In genomic region chr7:118300678-118301342, GRCm38 (mm10) we compare ENCODE assay signal across 9 mouse cellular contexts. TPM values are rescaled to one million over a fixed set of nuclear protein-coding genes. Genes with fewer than 3 reads are reported as not detected.
DNase-seq lines count a peak whose midpoint lies in the region; ATAC-seq and TF ChIP-seq lines count a peak whose summit lies in the region.
"Had no signal": no experiment of that assay in that cellular context is flagged by ENCODE, and none has a peak within 500 bp of the region (broad histone marks: within the 10 kb centered on the region; RNA-seq: fewer than 3 reads in every experiment).

No protein-coding gene starts in this region.

- H3K27me3 ChIP-seq in kidney, embryonic 16.5 days (ENCODE audit: insufficient read depth, low read length), result no peaks in the 10 kb centered on the region
- H3K27me3 ChIP-seq in MEL (ENCODE audit: control insufficient read depth in 1 of 2, insufficient read depth in 2 of 2, low read length in 2 of 2), result no peaks in the 10 kb centered on the region
- H3K27me3 ChIP-seq in embryonic facial prominence, embryonic 13.5 days, result no peaks in the 10 kb centered on the region
- H3K27me3 ChIP-seq in midbrain, postnatal 0 days (ENCODE audit: insufficient read depth, low read length), result no peaks in the 10 kb centered on the region

- TF ChIP-seq CTCF in MEL (IDR thresholded peaks at IDR 0.05 in 2 of 3, conservative IDR thresholded peaks at IDR 0.05 in 1 of 3; ENCODE audit: control insufficient read depth in 1 of 3, insufficient read depth in 1 of 3, low read depth in 2 of 3, low read length in 3 of 3, poor library complexity in 1 of 3, severe bottlenecking in 1 of 3), result peak in 2 of 3 experiments; percentile 7 to 13; a peak in 2 of 6 replicates
- TF ChIP-seq CTCF in midbrain, postnatal 0 days (IDR thresholded peaks at IDR 0.05), result no peak

- TF ChIP-seq POLR2A in MEL (IDR thresholded peaks at IDR 0.05; ENCODE audit: control insufficient read depth in 1 of 2, insufficient read depth in 1 of 2, low read depth in 1 of 2, low read length in 2 of 2, poor library complexity in 1 of 2), result no peak

- H3K27ac ChIP-seq in kidney, embryonic 16.5 days (ENCODE audit: low read length), result no peak overlapping the region
- H3K27ac ChIP-seq in MEL (ENCODE audit: control insufficient read depth, low read depth, low read length), result no peak overlapping the region
- H3K27ac ChIP-seq in embryonic facial prominence, embryonic 13.5 days, result no peak overlapping the region
- no peak overlapping the region for H3K27ac ChIP-seq in midbrain, postnatal 0 days (ENCODE audit: low read depth, low read length)

- TF ChIP-seq RAD21 in MEL (IDR thresholded peaks at IDR 0.05; ENCODE audit: low read depth, low read length), result peak; percentile 21

- WGBS in kidney, embryonic 16.5 days, result 74% methylated on average over 7 of the region's 7 CpGs
- WGBS in embryonic facial prominence, embryonic 13.5 days, result 32% methylated on average over 7 of the region's 7 CpGs
- 64% methylated on average over 7 of the region's 7 CpGs for WGBS in midbrain, postnatal 0 days

- H3K79me2 ChIP-seq in MEL (ENCODE audit: control insufficient read depth, insufficient read depth, low read length, poor library complexity), result no peaks in the 10 kb centered on the region

- no peak for DNase-seq in kidney, adult 8-10 months
- DNase-seq in MEL (ENCODE audit: low read depth, low spot score), result no peak
- DNase-seq in hindlimb bud, embryonic 11.5 days (ENCODE audit: extremely low spot score, low read depth, low spot score), result peak; percentile 31
- peak; percentile 75 for DNase-seq in midbrain, postnatal 0 days (ENCODE audit: low spot score)
- no peak for DNase-seq in cerebellum, adult 9-11 months
- no peak for DNase-seq in urinary bladder, adult 2 months (ENCODE audit: low spot score)

- H3K4me1 ChIP-seq in kidney, embryonic 16.5 days (ENCODE audit: insufficient read depth, low read length), result 0 out of 2 replicates have a peak, but pooled peaks cover 4% of the 10 kb centered on the region
- peaks cover 0 to 6% of the 10 kb centered on the region in 2 experiments; a peak in 1 of 4 replicates for H3K4me1 ChIP-seq in MEL (ENCODE audit: control insufficient read depth in 1 of 2, insufficient read depth in 2 of 2, low read length in 2 of 2)
- H3K4me1 ChIP-seq in embryonic facial prominence, embryonic 13.5 days, result peaks cover 16% of the 10 kb centered on the region
- H3K4me1 ChIP-seq in midbrain, postnatal 0 days (ENCODE audit: insufficient read depth, low read length), result no peaks in the 10 kb centered on the region

- H3K36me3 ChIP-seq in kidney, embryonic 16.5 days (ENCODE audit: insufficient read depth, low read length), result no peaks in the 10 kb centered on the region
- peaks cover 0 to 2% of the 10 kb centered on the region in 2 experiments; a peak in 1 of 4 replicates for H3K36me3 ChIP-seq in MEL (ENCODE audit: control insufficient read depth in 1 of 2, insufficient read depth in 2 of 2, low read length in 2 of 2)
- H3K36me3 ChIP-seq in embryonic facial prominence, embryonic 13.5 days, result no peaks in the 10 kb centered on the region
- no peaks in the 10 kb centered on the region for H3K36me3 ChIP-seq in midbrain, postnatal 0 days (ENCODE audit: insufficient read depth, low read length)

- H3K4me3 ChIP-seq in kidney, embryonic 16.5 days (ENCODE audit: low read length), result no peak overlapping the region
- no peak overlapping the region for H3K4me3 ChIP-seq in MEL (ENCODE audit: control insufficient read depth in 1 of 2, insufficient read depth in 1 of 2, low read depth in 2 of 2, low read length in 2 of 2)
- no peak overlapping the region for H3K4me3 ChIP-seq in embryonic facial prominence, embryonic 13.5 days
- no peak overlapping the region for H3K4me3 ChIP-seq in midbrain, postnatal 0 days (ENCODE audit: low read depth, low read length)
- H3K4me3 ChIP-seq: myocyte had no signal

- TF ChIP-seq EP300 in MEL (IDR thresholded peaks at IDR 0.05; ENCODE audit: low read depth in 1 of 2, low read length in 2 of 2), result no peak

- H3K9ac ChIP-seq in kidney, embryonic 16.5 days (replicated peaks; ENCODE audit: low read length), result no peak overlapping the region
- H3K9ac ChIP-seq in MEL (ENCODE audit: control insufficient read depth, low read depth, low read length, poor library complexity, severe bottlenecking), result no peak overlapping the region
- H3K9ac ChIP-seq in embryonic facial prominence, embryonic 13.5 days, result no peak overlapping the region
- H3K9ac ChIP-seq in midbrain, postnatal 0 days (replicated peaks; ENCODE audit: low read length, poor library complexity, severe bottlenecking), result no peak overlapping the region

- no peaks in the 10 kb centered on the region for H3K9me3 ChIP-seq in kidney, embryonic 16.5 days (ENCODE audit: low read length)
- no peaks in the 10 kb centered on the region for H3K9me3 ChIP-seq in MEL (replicated peaks; ENCODE audit: insufficient read depth, low read length)
- no peaks in the 10 kb centered on the region for H3K9me3 ChIP-seq in embryonic facial prominence, embryonic 13.5 days
- no peaks in the 10 kb centered on the region for H3K9me3 ChIP-seq in midbrain, postnatal 0 days (ENCODE audit: low read length)

- no peak overlapping the region for H3K4me2 ChIP-seq in kidney, embryonic 16.5 days (replicated peaks; ENCODE audit: low read depth, low read length)
- H3K4me2 ChIP-seq in embryonic facial prominence, embryonic 13.5 days, result no peak overlapping the region
- H3K4me2 ChIP-seq in midbrain, postnatal 0 days (ENCODE audit: low read depth, low read length, poor library complexity, severe bottlenecking), result no peak overlapping the region

- 0 out of 2 replicates have a peak, but pooled peaks have one; percentile 36 for ATAC-seq in kidney, embryonic 16.5 days (ENCODE audit: low FRiP score, low TSS enrichment)
- peak; percentile 70; the same call in 1 of the 2 replicates for ATAC-seq in embryonic facial prominence, embryonic 13.5 days (ENCODE audit: insufficient number of reproducible peaks, insufficient read depth, low FRiP score, low TSS enrichment, low read depth)
- ATAC-seq in midbrain, postnatal 0 days (ENCODE audit: low FRiP score), result no peak

TF ChIP-seq in MEL, 35 proteins besides CTCF, POLR2A, EP300 and RAD21:
- TF ChIP-seq POLR2AphosphoS5 (IDR thresholded peaks at IDR 0.05; ENCODE audit: borderline replicate concordance, low read depth, low read length) (no peak), USF2 (IDR thresholded peaks at IDR 0.05; ENCODE audit: borderline replicate concordance in 1 of 2, insufficient read depth in 1 of 2, low read depth in 1 of 2, low read length in 2 of 2) (no peak), POLR2AphosphoS2 (IDR thresholded peaks at IDR 0.05; ENCODE audit: low read length) (no peak), SIN3A (IDR thresholded peaks at IDR 0.05; ENCODE audit: low read length) (no peak), JUND (IDR thresholded peaks at IDR 0.05; ENCODE audit: low read depth, low read length) (no peak), MAZ (IDR thresholded peaks at IDR 0.05; ENCODE audit: low read depth, low read length) (no peak), MAFK (IDR thresholded peaks at IDR 0.05; ENCODE audit: borderline replicate concordance, low read depth, low read length) (no peak), TBP (IDR thresholded peaks at IDR 0.05; ENCODE audit: low read depth, low read length) (no peak), MYC (IDR thresholded peaks at IDR 0.05; ENCODE audit: low read depth, low read length) (no peak), MAX (IDR thresholded peaks at IDR 0.05; ENCODE audit: low read length) (no peak), GABPA (IDR thresholded peaks at IDR 0.05; ENCODE audit: low read depth, low read length) (no peak), MEF2A (IDR thresholded peaks at IDR 0.05; ENCODE audit: extremely low read depth, insufficient replicate concordance, low read depth, low read length, poor library complexity, severe bottlenecking) (no peak), USF1 (IDR thresholded peaks at IDR 0.05; ENCODE audit: low read depth, low read length) (no peak), ETS1 (IDR thresholded peaks at IDR 0.05; ENCODE audit: low read depth, low read length) (no peak), MXI1 (IDR thresholded peaks at IDR 0.05; ENCODE audit: low read depth, low read length) (no peak), E2F4 (IDR thresholded peaks at IDR 0.05; ENCODE audit: borderline replicate concordance, low read depth, low read length) (no peak), KAT2A (conservative IDR thresholded peaks at IDR 0.05; ENCODE audit: low read depth, low read length) (no peak), GATA1 (IDR thresholded peaks at IDR 0.05; ENCODE audit: low read depth, low read length) (no peak), TAL1 (IDR thresholded peaks at IDR 0.05; ENCODE audit: low read length) (no peak), NELFE (IDR thresholded peaks at IDR 0.05; ENCODE audit: low read depth, low read length) (no peak)

RNA-seq across cellular contexts. Expression of gene Smg1, which starts 57.3 kb away (rescaled TPM):
- 11.7 and 15.2 TPM in 2 replicates for polyA plus RNA-seq in kidney, embryonic 16.5 days (2015; fragmentation: Nextera tagmentation; extraction: Ambion mirVana)
- 24.2 and 26.6 TPM in 2 replicates for total RNA-seq in MEL (2012; rRNA removed)
- 10 to 100 TPM; 32.6 to 49.6 TPM for polyA plus RNA-seq in MEL (2012; ENCODE audit: insufficient read depth in 1 of 2, insufficient read length in 2 of 2, low read depth in 1 of 2, low replicate concordance in 2 of 2, missing spikeins in 1 of 2)
- polyA plus RNA-seq in embryonic facial prominence, embryonic 13.5 days (2015; fragmentation: Nextera tagmentation; extraction: Ambion mirVana), result 23.6 and 25.1 TPM in 2 replicates
- 44.1 and 62.9 TPM in 2 replicates for total RNA-seq in midbrain, postnatal 0 days (2014; rRNA removed)
- 11.4 and 16.0 TPM in 2 replicates for polyA plus RNA-seq in midbrain, postnatal 0 days (2015; fragmentation: Nextera tagmentation; extraction: Ambion mirVana)
- 41.9 and 46.2 TPM in 2 replicates for polyA plus RNA-seq in urinary bladder, adult 2 months (2012; rRNA removed)

Comparison
In these comparisons a context has a peak if more than half of its experiments do, and no peak if none do; other contexts are left out.
1. DNase-seq: peak in hindlimb bud, embryonic 11.5 days (single experiment) and midbrain, postnatal 0 days (single experiment); none in kidney, adult 8-10 months (0 of 2), MEL (single experiment), cerebellum, adult 9-11 months (single experiment) and urinary bladder, adult 2 months (single experiment).